Mouse (Mus musculus): ENCODE results near the gene Lpcat3.

Lpcat3 gene

DNA sequence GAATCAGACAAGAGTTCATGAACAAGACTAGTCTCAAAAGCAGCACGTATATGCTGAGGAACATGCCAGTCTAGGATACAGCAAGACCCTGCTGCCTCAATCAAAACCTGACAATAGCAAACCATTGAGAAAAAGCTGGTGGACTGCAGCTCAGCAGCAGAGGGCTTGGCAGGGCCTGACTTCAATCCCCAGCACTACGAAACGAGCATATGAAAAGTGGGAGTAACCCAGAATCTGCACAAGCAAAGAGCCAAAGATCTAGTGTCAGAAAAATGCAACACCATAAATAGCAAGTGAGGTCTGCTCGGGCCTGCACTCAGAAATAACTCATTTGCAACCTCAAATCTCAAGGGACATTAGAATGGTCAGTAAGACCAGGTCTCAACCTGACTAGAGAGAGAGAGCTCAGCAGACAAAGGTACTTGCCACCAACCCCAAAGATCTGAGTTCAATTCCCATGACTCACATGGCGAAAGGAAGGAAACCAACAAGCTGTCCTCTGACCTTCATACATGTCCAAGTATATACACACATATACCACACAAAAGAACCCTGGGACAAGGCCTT is 43.3 kb downstream of the Lpcat3 start:
- DNase-seq (ENCODE audit: low read depth), result no peak

DNA sequence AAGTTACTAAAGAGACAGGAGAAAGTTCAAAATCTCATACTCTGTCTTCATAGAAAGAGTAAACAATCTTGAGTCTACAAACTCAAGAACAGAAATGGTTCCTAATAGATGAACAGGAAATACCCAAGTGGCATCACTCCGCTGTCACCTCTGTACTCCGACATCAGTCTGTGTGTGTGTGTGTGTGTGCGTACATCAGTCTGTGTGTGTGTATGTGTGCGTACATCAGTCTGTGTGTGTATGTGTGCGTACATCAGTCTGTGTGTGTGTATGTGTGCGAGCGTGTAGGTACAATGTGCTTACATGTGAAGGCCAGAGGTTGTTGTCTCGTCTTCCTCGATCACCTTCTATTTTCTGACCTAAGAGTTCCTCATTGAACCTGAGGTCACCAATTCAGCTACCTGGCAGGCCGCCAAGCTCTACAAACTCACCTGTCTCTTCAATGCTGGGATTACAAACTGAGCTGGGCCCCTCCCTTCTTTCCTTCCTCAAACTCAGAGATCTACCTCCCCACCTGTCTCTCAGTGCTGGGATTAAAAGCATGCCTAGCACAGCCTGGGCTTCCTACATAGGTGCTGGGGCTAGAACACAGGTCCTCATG is 45.6 kb downstream of the Lpcat3 start:
- no peak for DNase-seq (ENCODE audit: low read depth)

DNA sequence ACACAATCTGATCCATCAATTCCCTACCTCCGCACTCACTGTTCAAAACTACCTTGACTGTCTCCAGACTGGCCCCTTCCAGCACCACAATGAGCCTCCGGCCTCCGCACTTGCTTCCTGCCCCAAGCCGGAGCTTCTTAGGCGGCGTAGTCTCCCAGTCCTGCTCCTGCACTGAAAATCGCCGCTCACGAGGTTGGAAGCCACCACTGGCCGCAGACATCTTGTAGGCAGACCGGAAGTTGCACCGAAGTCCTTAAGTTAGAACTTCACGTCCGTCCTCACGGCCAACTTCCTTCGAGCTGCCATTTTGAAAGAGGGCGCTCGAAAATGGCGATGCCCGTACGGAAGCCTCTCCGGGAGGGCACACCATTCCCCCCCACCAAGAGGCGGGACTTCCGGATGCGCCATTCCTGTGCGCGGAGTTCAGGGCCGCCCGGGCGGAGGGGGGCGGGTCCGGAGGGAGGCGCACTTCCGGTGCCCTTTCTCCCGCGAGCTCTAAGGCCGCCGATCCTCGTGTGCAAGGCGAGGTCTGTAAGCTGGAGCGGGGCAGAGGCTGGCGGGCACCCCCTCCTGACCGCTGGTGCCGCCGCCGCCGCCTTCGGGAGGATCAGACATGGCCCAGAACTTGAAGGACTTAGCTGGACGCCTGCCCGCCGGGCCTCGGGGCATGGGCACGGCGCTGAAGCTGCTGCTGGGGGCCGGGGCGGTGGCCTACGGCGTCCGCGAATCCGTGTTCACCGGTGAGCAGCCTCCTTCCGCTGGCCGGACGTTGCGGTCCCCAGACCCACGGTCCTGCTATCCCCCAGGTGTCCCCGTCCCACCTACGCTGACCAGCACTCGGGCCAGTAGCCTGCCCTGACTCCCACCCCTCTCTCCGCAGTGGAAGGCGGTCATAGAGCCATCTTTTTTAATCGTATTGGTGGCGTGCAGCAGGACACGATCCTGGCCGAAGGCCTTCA is 49.3 kb downstream of the Lpcat3 start, which contains the start of the genes Emg1 and Phb2:
Gene Emg1 (minus strand): TSS at position 355 of the 959 bp plus-strand sequence.
Gene Phb2 (plus strand): TSS at position 513 of the 959 bp plus-strand sequence.
- peak; percentile 94 for DNase-seq (ENCODE audit: low read depth)

DNA sequence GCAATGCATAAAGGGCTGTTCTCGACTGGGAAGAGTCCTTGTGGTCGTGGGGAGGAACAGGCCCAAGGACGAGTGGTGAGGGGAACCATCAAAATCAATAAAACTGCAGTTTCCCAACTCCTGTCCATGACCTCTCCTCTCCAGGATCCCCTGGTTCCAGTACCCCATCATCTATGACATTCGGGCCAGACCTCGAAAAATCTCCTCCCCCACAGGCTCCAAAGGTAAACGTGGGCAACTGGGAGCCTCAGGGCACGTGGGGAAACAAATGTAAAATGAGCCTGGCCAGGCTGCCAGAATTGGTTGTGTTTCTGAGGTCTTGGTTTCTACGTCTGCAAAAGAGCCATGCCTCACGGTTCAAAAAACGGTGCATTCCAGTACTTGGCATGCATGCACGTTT is 50.1 kb downstream of the Lpcat3 start:
- no peak for DNase-seq (ENCODE audit: low read depth)

DNA sequence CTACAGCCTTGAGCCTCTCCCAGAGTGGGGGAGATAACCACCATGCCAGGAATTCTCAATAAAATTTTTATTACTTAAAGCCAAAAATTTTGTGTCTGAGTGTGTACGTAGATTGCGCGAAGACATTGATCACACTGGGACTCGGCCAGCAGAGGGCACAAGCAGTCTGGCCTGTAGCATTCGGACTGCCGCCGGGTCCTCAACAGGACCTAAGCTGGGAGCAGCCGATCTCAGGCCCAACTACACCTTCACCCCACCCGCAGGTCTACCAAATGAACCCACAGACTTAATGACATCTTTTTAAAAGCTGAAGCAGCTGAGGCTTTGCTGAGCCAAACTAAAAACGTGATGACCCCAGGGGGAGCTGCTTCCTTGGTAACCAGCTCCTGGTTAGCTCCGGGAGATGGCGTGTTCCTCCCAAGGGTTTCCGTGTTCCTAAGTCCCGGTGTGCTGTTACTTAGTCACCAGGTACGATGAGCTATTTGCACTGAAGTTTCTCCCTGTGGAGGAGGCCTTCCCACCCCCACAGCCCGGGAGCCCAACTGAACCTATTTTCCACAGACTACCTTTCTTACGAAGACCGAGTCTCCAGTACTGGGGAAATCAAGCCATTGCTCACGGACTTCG is 54.1 kb downstream of the Lpcat3 start:
- no peak for DNase-seq (ENCODE audit: low read depth)

DNA sequence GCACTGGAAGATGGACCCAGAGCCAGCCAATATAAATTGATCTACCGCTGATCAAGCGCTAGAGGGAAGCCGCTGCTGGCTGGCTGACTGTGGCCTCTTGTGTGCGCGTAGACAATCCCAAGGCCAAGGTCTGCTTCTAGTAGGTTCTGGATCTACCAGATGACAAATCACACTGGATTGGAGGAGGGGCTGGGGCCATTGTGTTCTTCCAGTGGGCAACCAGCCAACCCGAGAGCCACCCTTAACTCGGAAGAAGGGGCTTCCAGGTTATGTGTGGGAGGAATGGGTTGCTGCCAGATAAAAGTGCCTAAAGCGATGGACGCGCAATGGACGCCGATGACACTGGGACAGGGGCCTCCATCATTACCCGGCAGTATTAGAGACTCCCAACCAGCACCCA is 55.1 kb downstream of the Lpcat3 start:
- no peak for DNase-seq (ENCODE audit: low read depth)

DNA sequence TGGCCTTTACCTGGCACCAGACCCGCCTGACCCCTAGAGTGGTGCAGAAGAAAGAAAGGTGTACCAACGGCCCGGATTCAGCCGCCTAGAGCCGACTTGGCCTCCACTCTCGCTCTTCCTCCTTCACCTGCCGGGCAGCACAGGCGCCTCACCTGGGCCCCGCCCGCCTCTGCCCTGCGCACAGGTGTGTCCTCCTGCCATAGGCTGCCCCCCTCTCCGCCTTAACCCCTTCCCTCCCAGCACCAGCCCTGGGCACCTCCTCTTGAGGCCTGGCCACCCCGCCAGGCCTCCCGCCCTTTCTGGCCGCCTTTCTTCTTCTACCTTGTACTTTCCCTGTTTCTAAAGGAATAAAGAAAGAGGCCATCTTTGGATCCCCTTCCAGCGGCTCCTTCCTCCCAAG is 55.9 kb downstream of the Lpcat3 start:
- DNase-seq (ENCODE audit: low read depth), result no peak

DNA sequence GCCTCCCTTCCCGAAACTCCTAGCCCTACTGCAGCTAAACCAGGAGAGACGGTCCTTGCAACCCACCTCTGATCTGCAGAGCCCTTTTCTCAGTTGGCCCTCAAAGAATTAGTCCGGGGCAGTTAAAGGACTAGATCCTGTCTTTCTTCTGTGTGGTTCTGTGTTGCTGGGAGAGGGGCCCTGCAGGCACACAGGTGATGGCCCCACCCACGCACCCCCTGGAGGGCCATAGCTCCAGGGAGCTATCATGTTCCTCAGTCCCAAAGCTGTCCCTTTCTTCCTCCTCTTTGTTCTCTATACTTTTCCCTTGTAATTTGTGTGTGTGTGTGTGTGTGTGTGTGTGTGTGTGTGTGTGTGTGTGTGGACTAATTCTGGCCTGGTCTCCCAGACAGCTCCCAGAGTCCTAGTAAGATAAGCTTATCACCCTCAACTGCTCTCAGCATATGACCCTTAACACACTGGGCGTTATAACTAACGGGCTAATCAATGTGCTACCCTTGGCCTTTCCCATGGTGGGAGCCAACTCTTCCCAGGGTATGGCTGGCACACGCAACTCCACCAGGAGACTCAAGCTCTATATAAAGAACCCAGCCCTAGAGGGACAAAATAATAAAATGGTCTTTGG is 56.6 kb downstream of the Lpcat3 start:
- no peak for DNase-seq (ENCODE audit: low read depth)

DNA sequence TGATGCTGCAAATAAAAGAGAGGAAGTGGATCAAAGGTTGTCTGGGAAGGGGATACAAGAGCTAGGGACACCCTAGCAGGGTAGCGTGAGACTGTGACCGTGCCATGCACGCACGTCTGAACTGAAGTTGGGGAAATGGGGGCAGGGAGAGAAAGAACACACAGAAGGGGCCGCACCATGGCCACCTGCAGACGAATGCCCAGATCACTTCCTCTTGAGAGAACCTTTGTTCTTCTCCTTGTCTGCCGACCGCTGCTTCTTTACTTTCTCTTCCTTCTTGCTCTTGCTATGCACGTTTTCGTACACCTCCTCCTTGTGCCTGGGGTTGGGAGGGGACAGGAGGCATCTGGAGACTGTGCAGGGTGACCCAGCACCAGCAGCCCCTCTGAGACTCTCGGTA is 58.1 kb downstream of the Lpcat3 start:
- DNase-seq (ENCODE audit: low read depth), result no peak

DNA sequence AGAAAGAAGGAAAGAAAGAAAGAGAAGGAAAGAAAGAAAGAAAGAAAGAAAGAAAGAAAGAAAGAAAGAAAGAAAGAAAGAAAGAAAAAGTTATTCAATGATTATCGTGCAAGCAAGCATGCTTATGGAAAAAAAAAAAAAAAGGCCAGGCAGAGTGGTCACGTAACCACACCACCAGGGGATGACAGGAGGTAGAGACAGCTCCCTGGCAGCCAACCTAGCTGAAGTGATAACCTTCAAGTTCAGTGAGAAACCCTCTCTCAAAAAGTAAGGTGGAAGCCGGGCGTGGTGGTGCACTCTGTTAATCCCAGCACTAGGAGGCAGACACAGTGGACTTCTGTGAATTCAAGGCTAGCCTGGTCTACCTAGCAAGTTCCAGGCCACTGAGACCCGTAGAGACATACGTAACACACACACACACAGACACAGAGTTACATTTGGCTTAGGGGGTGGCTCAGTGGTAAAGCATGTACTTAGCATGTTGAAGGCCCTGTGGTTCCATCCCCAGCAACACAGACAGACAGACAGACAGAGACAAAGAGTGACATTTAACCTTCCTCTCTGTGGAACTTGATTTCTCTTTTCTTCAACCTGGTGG is 60.1 kb downstream of the Lpcat3 start:
- no peak for DNase-seq (ENCODE audit: low read depth)

DNA sequence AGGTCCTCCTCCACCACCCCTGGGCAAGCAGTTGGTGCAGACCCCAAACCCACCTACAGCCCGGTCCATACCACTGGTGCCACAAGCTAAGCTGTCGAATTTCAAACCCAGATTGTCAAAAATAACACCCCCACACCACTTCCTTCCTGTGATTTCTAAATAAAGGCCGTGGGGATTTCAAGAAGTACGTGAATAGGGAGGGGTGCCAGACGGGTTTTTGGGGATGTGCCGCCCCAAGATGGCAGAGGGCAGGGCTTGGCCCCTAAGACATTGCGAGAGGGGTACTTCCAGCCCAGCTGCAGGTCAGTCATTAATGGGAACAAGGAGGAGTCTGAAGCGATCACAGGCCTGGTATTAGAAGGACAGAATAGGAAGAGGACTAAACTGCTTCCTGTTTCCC is 60.7 kb downstream of the Lpcat3 start:
- DNase-seq (ENCODE audit: low read depth), result no peak

DNA sequence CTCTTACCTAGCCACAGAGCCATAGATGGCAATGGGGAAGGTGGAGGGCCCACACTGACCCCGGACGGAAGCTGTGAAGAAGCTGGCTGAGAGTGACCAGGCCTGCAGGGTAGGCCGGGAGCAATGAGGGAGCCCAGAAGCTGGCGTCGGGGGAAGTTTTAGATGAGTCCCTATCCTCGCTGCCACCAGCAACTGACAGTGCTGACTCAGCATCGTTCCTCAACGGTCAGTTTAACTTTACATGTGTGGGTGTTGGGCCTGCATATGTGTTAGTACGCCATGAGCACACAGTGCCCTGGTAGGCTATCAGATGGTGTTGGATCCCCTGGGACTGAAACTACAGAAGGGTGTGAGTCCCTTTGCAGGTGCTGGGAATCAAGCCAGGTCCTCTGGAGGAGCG is 61.6 kb downstream of the Lpcat3 start:
- DNase-seq (ENCODE audit: low read depth), result no peak

DNA sequence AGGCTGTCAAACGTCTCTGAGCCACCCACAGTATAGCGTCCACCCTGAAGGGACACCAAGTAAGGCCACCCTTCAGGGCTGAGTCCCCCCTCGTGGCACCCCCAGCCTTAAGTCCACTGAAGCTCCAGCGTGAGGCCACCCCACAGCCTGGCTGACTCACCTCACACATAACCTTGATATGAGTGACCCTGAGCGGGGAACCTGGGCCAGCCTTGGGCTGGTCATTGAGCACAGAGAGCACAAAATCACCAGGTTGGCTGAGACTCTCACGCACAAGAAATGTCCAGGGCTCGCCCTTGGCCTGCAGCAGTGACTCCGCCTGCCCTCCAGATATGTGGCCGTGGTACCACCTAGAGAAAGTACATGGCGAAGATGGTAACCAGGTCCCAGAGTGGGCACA is 65.8 kb downstream of the Lpcat3 start:
- DNase-seq (ENCODE audit: low read depth), result no peak

DNA sequence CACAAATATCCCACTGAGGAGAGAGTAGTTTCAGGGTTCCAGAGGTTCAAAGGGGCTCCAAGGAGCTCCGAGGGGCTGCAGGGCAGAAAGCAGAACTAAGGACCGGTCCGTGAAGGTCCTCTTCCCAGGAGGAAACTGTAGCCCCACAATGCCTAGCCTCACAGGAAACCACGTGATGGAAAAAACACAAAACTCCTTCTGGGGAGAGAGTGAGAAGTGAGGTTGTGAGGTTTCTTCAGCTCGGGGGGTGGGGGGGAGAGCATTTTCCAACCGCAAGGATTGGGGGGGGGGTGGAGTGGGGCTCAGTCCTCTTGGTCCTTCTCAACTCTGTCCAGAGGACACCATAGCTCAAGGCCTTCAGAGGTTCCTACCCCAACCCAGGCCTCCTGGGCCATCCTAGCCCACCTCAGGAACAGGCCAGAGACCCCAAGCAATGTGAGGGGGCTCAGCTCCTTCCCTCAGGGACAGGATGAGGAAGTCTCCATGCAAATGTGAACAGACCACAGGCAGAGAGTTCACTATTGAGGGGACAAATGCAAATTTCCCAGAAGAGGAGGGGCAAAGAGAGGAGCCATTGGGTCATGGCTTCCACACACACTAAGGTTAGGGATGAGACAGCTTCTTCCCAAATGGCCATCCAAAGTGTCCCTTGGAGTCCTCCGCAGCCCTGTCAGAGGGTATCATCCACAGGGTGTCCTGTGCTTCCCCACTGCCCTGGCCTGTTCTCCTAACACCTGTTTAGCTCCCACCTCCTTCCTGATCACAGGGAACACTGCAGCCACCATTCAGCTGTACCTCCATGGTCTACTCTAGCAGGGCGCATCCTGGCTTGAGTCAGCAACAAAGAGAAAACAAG is 67.3 kb downstream of the Lpcat3 start:
- DNase-seq (ENCODE audit: low read depth), result no peak

DNA sequence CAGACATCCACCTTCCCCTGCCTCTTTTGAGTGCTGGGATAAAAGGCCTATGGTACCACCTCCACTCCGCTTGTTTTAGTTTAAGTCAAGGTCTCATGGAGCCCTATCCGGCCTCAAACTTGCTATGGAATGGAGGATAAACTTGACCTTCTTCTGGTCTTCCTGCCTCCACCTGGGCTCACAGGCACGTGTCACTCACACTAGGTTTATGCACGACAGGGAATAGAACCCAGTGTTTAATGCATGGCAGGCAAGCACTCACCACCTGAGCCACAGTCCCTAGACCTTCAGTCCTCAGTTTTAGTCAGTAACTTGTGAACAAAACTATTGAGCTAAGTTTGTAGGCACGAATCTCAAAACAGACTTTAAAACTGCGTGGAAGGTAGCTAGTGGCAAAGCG is 68.2 kb downstream of the Lpcat3 start:
- no peak for DNase-seq (ENCODE audit: low read depth)

DNA sequence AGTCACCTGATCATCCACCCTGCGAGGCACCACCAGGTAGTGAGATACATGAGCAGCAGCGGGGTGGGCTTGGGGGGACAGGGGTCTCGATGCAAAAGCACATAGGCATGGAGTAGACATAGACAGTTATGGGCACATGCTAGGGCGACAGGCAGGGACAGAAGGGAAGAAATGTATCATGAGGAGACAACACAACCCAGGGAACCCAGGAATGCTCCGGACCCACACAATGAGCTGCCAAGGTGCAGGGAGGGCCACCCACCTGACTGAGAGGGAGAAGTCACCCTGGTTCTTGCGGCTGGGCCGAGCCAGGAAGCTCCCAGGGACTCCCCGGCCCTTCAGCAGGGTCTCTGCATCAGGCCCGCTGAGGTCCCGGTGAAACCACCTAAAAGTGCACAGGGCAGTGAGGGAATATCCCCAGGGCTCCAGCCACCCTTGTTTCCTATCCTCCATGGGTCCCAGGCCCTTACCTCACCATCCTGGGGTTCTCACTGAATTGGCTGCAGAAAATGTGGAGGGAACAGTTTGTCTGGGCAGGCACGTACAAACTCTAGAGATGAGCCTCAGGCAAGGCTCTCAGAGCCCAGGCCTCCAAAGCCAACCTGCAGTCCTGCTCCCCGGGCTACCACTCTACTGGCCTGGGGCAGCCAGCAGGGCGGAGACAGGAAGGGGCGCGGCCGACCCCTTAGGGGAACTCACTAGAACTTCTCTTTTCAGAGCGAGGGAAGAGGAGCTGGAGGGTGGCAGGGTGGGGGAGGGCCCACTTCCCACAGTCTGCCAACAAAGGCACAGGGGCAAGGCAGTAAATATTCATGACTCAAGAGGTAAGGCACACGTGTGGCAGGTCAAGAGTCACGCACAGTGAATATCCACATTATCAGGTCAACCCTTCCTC is 69.9 kb downstream of the Lpcat3 start:
- DNase-seq (ENCODE audit: low read depth), result no peak

DNA sequence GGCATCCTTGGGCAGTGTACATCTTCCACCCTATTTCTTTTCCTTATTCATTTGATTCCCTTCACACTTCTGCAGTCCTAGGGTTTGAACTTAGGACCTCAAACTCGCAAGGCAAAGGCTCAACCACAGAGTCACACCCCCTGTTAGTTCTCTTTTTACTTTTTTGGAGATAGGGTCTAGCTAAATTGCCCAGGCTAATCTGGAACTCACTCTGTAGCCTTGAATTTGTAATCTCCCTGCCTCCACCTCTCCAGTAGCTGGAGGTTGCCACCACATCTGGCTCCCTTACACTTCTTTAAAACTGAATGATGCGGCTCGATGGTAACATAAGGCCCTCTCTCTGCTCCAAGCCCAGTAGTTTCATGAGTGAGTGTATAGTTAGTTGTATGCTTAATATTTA is 71.6 kb downstream of the Lpcat3 start:
- DNase-seq (ENCODE audit: low read depth), result no peak

DNA sequence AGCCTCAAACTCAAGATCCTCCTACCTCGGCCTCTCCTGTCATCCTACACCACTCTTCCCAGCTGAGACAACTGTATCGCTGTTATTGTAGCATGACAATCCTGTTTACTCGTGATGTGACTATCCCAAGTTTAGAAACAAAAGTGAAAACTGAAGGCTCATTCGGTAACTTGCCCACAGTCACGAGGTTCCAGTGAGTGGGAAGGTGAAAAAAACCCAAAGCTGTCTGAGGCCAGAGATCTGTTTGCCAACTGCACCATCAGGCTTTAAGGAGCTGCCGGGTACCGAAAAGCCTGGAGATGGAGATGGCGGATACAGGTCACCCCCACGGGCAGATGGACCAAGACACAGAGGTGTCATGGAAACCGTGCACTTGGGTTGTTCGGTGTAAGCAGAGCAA is 74.2 kb downstream of the Lpcat3 start:
- DNase-seq (ENCODE audit: low read depth), result no peak

DNA sequence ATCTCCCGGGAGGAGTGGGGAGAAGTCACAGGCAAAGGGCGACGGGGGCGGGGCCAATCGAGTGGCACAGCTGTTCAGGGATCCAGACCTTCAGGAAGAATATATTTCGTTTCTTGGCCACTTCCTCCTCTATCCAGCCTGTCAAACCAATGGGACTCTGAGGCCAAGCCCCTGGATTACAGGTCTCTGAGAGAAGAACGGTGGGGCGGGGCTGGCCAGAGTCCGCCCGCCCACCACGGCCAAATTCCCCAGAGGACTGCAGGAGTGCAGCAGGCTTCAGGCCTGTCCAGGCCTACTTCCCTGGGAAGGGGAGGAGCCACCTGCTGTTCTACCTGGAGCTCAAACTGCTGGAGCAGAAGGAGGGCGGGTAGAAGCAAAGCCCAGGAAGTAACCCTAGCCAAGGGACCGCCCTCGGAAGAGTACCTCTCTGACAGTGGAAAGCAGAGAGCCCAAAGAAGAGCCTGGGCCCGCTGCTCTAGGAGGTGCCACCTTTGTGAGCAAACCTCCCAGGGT is 75.7 kb downstream of the Lpcat3 start, which contains the start of gene Ptpn6:
Gene Ptpn6 (minus strand): TSS at position 204 of the 513 bp plus-strand sequence.
- no peak for DNase-seq (ENCODE audit: low read depth)

All from fibroblast of lung, adult 2 months (primary cell).